Mouse (Mus musculus): ENCODE measurements around the gene Cldn15.

DNA sequence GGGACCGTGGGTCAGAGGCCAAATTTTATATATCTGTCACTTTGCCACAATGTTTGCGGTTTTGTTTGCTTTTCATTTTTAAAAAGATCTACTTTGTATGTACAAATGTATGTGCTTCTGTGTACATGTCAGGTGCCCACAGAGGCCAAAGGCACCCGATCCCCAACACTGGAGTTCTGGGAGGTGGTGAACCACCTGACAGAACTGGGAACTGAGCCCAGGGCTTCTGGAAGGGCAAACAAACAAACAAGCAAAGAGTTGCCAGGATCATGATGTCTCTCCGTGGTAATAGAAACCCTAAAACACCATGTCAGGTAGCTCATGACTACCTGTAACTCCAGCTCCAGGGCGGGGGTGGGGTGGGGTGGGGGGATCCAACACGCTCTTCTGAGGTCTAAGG lies 6.4 kb upstream of the Cldn15 start:
- TF ChIP-seq CTCF (IDR thresholded peaks at IDR 0.05; ENCODE audit: insufficient read depth, low read depth, low read length): no peak
- TF ChIP-seq POLR2A (IDR thresholded peaks at IDR 0.05; ENCODE audit: insufficient read depth, low read depth, low read length): no peak
